Mouse (Mus musculus) erythroblast, embryonic 14.5 days (primary cell): Measurements from ENCODE around the gene Sh3rf3.

Experiments
- GATA1 ChIP-seq: IDR thresholded peaks from 2 replicates; pipeline ENCODE4 v1.6.1; 2012; ENCODE audit warnings: low read length, inconsistent platforms, mixed read lengths
- TAL1 ChIP-seq: IDR thresholded peaks from 3 replicates; pipeline ENCODE4 v1.6.1; 2012; ENCODE audit warnings: low read length, inconsistent platforms, mixed read lengths

GRCm38 (mm10) chr10:59085604-59086003 is 272.4 kb downstream of the Sh3rf3 start:
- TF ChIP-seq GATA1 (no peak), TAL1 (no peak)
